Mouse (Mus musculus) retina, adult 2 months (tissue): ENCODE measurements around the gene Echdc3.
A peak's percentile ranks its signal among the peaks of the same experiment; 100 is the strongest.

Source experiments
- DNase-seq: peaks from one replicate; pipeline ENCODE4 v3.0.0-alpha.2; 2012; ENCODE audit warnings: low read depth, low spot score

The Echdc3 gene

DNA sequence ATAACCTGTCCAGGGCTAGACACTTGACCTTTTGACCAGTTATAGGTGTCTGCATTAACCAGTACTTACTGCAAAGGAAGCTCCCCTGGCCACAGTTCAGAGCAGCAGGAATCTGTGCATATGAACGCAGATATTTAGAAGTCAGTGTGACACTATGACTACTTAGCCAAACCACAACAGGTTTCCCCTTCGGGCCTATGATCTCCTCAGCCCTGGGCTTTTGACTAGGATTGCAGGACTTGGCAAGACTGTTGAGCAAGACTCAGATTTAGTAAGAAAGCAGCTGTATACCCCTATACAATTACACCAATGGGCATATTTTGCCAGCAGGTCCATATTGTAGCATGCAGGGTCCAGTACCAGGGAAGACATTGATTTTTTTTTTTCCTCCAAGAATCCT lies 44.3 kb downstream of the Echdc3 start:
- DNase-seq: no peak

DNA sequence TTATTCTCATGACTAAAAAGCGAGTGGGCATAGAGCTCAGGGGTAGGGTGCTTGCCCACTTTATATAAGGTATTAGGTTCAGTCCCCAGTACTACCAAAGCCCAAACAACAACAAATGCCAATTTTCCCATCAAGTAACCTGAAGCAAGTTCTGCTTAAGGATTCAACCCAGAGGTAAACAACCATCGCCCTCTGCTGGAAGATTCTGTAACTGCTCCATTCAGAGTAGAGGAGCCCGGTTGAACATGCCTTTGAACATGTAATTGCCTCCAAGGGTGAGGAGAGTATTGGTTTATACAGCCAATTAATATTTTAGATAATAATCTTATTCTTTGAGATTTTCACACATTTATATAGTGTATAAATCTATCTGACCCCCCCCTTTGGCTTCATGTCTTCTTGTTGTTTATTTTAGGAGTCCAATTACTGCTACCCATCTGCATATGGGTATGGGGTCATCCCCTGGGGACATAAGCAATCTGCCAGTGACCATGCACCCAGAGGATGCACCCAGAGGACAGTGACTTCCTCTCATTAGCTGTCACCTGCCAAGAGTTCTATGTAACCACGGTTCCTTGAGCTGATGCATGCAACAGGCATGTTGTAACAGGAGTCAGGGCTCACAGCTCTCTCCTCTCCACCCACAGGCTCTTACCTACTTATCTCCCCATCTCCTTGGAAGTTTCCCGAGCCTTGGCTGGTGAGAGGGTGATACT lies 44.8 kb downstream of the Echdc3 start:
- peak; percentile 68 for DNase-seq

DNA sequence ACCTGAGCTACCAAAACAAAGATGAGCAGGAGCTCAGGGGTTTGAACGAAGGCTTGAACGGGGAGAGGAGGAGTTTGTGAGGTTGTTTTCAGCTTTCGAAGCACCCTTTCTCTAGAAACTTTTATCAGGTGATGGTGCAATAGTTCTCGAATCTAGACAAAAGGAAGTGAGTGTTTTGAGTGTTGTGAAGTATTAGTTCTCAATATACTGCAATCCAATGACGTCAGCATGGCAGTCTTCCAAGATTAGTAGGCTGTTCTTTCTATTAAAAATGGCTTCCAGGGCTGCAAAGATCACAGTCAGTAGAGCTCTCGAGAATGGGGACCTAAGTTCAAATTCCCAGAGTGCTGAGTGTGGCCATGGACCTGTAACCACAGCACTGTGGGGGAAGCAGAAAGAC lies 47.1 kb downstream of the Echdc3 start:
- no peak for DNase-seq

DNA sequence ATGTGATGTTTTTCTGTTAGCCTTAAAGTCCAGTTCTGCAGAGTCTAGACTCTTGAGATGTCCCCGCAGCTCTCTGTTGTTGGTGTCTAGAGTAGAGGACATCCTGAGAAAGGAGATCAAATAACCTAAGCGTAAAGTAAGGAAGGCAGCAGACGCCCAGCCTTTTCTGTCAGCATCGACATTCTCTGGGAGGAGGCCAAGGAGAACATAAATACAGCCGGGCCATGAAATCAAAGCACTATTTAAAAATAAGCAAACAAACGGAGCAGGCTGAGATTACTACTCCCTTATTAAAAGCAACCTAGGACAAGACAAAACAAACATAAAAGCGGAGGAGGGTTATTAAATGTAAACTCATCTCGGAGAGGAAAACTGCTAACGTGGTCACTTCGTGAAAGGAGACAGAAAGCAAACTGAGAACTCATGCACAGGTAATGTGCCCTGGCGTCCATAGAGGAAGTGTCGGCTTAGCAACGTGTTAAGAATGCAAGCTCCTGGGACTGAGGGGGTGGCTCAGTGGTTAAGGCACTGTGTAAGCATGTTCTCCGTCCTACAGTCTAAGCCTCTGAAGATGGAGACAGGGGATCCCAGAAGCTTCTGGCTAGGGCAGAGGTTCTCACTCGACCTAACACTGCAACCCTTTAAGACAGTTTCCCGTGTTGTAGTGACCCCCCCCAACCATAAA lies 48.1 kb downstream of the Echdc3 start:
- no peak for DNase-seq

DNA sequence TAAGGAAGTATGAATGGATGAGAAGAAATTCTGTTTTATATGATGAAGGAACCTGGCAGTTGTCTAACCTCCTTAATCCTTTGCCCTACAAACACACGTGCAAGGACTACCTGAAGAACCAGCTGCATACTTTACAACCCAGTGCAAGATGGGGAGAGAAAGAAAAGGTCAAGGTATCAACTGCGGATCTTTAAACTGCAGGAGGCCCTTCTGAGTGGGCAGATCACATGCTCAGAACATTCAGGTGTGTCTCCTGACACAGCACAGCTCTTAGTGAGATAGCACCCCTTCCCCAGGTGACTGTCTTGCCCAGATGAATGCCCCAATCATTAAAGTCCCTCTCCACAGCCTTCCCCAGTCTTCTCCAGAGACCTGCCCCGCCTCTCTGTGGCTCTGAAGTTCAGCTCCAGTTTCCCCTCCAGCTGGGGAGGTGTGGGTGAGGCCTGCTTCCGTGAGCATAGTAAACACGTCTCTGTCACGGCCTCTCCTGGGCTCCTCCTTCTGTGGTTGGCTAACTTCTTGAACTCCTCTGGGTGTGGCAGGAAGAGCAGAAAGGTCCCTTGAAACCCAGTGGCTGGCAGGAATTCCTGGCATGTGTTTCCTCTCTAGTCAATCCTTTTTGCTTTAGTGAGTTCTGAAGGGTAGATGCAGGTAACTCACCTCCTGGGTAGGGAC lies 50.3 kb downstream of the Echdc3 start:
- DNase-seq: no peak

DNA sequence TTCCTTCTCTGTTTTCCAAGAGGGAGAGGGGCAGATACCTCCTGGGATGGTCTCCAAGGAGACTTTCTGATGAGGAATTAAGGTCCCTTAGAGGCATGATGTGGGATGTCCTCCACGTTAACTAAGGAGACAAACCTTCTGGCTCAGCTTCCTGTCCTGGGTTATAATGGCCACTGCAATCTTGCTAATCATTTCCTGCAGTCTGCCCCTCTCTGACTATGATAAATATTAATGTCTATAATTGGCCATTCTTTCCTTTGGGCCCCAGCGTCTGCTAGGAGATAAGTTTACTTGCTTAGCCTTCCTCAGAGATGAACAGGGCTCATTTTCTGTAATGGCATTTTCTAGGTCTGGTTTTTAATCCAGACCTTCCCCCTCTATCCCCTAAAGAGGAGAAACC lies 53.1 kb downstream of the Echdc3 start:
- no peak for DNase-seq

DNA sequence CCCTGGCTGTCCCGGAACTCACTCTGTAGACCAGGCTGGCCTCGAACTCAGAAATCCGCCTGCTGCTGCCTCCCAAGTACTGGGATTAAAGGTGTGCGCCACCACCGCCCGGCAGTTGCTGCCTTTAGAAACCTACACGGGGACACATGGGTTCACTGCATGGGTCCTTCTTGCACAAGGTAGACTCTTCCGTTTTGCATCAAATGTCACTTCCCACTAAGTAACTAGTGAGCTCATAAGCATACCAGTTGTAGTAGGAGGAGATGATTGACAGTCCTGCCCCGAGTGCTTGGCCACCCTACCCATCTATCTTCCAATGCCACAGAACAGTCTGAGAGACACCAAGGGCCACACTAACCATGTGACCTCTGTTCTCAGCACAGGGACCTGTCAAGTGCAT lies 53.6 kb downstream of the Echdc3 start:
- no peak for DNase-seq

DNA sequence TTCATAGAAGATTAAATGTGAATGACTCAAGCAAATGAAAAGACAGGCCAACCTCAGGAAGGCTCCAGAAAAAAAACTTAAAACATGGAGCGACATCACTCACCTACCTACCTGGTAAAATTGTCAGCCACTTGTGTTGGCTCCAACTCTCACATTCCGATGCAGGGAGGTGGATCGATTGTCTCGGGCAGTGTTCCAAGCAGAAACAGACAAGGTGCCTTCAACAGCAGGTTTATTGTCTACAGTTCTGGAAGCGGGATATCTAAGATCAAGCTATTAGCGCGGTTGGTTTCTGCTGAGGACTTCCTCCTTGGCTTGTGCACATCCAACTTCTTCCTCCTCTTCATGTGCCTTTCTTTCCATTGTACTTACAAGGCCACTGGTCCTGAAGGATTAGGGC lies 55.2 kb downstream of the Echdc3 start:
- no peak for DNase-seq

DNA sequence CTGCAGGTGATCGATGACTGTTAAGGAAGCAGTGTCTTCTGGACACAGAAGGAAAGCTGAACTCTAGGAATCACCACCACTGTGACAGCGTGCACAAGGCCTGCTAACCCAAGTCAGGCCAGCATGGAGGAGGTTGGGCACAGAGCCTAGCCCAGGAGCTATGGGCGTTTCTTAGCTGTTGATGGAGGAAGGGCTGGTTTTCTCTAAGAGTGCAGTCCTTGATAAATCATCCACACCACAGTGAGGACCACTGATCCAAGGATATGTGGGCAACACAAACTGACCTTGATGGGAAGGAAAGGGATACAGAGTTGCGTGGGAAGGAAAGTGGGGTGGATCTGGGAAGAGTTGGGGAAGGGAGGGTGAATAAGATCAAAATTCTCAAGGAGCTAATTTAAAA lies 55.6 kb downstream of the Echdc3 start:
- no peak for DNase-seq

DNA sequence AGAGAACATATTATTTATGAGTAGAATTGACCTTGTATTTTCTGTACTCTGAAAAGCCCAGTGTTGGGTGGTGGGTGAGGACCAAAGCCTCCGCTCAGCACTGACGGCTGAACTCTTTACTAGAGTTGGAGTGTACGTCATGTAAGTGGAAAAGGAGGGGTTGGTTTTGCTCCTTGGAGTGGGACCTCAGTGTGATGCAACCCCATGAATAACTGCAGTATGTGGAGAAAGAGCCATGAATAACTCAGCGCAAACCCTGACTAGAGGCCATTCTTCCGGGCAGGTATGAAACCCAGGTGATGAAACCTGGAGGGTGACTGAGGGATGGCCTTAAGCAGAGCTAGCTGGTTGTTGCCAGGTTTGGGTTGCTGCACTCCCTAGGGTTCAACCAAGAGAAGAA lies 63.0 kb downstream of the Echdc3 start:
- DNase-seq: no peak

DNA sequence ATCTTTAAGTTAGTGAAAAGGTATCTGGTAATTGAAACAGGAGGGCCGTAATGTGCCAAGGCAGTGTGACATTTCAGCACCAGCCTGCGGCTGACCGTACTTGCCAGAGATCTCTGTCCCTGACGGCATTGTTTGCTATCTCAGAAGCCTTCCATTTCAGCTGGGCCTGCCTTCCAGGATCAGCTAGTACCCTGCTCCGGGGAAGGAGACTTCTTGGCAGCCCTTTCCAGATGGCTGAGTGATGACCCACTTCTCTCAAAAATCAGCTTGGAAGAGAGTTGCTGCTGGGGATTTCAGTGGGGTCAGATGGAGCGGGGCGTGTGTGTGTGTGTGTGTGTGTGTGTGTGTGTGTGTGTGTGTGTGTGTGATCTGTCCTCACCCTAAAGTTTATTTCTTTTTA lies 65.9 kb downstream of the Echdc3 start:
- DNase-seq: no peak

DNA sequence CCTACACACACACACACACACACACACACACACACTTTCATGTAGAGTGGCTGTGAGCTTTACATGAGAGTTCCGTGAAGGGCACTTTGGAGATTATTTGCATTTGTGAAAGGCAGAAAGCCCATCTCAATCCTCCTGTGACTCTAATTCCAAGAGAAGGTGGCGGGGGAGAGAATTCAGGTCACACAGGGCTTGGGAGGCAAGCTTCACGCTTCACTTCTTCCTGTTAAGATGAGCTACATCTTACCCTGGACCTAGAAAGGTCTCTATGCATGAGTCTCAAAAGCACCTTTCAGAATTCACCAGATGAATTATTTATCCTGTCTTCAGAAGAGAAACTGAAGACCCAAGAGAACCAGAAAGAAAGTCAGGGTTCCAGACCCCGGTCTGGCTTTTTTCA lies 66.6 kb downstream of the Echdc3 start:
- peak; percentile 56 for DNase-seq

DNA sequence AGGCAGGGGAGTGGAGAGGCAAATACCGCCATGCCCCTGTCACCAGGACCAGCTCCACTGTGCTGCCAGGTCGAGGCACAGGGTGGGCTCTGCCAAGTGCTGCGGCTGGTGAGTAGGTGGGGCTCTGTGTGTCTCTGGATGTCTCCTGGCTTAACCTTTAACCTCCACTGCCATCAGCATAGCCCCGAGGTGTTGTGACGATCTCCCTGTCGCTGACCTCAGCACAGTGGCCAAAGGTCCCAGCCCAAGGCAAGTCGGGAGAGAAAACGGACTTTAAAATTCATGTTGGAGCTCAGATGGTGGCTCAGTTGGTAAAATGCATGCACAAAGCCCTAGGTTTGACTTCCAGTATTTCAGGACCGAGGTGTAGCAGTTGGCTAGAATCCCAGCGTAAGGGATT lies 67.2 kb downstream of the Echdc3 start:
- DNase-seq: no peak

DNA sequence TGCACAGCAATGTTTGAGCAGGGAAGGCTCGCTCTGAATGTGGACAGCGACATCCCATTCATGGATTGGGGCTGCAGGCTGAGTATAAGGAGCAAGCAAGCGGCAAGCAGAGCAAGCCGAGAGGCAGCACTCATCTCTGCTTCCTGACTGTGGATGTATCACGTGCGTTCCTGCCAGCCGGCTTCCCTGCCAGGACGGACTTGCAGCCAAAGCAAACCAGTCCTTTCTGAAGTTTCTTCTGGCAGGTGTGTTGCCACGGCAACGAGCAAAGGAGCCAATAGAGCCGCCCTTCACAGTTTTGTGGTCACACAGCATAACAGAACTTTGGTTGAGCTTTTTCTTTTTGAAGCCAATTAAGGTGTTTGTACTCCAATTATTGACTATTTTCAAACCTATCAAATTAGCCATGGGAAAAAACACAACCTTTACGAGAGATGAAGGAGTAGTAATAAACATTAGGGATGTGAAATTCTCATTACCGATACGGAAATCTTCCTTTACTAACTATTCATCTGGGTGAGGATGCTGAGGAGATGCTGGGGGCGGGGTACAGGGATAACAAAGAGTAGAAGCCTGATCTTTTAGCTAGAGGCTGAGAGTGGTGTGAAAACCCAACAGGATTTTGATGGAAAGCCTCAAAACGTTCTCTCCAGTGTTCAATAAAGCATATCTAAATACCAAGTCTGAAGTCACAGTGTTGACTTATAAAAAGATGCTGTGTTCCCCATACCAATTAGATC lies 69.7 kb downstream of the Echdc3 start:
- no peak for DNase-seq

DNA sequence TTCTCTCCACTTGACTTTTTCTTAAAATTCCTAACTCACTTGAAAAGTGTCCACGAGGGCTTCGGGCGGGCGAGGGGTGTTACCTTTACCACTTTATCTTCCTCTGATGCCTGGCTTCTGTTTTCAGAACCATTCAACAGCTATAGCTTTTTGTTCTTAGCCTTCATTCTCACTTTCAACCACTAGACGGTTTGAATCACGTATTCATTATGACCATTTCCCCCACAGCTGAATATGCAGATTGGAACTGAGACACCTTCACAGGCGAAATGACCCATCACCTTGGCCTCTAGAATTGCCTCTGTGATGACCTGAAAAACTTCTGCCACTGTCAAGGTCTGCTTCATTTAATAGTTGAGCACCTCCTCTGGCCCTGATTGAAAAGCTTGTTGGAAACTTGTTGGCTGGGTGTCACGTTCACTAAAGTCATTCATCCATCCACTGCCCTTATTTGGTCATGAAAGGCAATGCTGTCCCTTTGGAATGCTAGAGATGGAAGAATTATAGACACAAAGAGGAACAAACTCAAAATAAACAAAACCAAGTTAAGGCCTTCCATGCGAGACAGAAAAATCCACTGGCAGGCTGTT lies 72.2 kb downstream of the Echdc3 start:
- DNase-seq: no peak
